Mouse (Mus musculus): ENCODE measurements at regions not wholly inside any gene's neighbourhood (a gene's known extent, or its start where the extent isn't known, plus 50 kb on each side); places are given as distances from the start of the nearest gene placed in this dataset.

DNA sequence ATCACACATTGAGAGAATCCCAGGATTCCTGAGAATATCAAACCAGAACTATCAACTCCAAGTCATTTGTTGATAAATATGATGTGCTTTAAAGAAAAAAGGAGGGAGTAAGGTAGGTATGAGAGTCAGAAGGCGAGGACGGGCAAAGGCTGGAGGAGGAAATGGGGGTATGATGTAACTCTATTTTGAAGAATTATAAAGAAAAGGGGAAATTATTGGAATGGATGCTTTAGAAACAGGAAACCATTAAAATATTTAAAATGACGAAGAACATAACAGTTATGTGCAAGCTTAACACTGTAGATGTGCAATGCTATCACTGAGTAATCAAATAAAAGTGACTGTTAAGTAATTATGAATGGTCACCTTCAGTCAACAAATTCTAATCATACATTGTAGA lies 257.4 kb upstream of the Arid1b start:
- Histone ChIP-seq H3K79me2 (ENCODE audit: control insufficient read depth, insufficient read depth) (no peaks in the 10 kb centered on the region), H3K36me3 (ENCODE audit: control insufficient read depth, insufficient read depth) (no peaks in the 10 kb centered on the region), H3K27me3 (ENCODE audit: control insufficient read depth, insufficient read depth, insufficient read length) (no peaks in the 10 kb centered on the region), H3ac (ENCODE audit: control insufficient read depth, insufficient read length) (no peak overlapping the region), H3K4me2 (ENCODE audit: low read depth) (no peak overlapping the region), H3K4me3 (no peak overlapping the region)
- TF ChIP-seq TCF3 (IDR thresholded peaks at IDR 0.05; ENCODE audit: insufficient read length, low read depth) = no peak
- no peak for TF ChIP-seq CEBPB (IDR thresholded peaks at IDR 0.05; ENCODE audit: insufficient read depth, poor library complexity, severe bottlenecking)
- no peak for TF ChIP-seq MYOG (IDR thresholded peaks at IDR 0.05; ENCODE audit: control insufficient read depth in 1 of 3, insufficient read depth in 1 of 3, insufficient read length in 2 of 3, low read depth in 2 of 3)
- no peak for TF ChIP-seq SRF (IDR thresholded peaks at IDR 0.05; ENCODE audit: control insufficient read depth, insufficient read length, low read depth)
- no peak for TF ChIP-seq POLR2A (IDR thresholded peaks at IDR 0.05; ENCODE audit: insufficient read length, low read depth)
- no peak for TF ChIP-seq POLR2AphosphoS2 (IDR thresholded peaks at IDR 0.05; ENCODE audit: insufficient read length, low read depth)
- TF ChIP-seq TCF12 (IDR thresholded peaks at IDR 0.05; ENCODE audit: insufficient read depth, poor library complexity, severe bottlenecking) = no peak
- no peak for TF ChIP-seq USF1 (IDR thresholded peaks at IDR 0.05; ENCODE audit: low read depth)
- TF ChIP-seq MYOD1 (IDR thresholded peaks at IDR 0.05; ENCODE audit: control insufficient read depth in 1 of 3, insufficient read length in 2 of 3, low read depth in 2 of 3) = no peak
- TF ChIP-seq E2F4 (IDR thresholded peaks at IDR 0.05; ENCODE audit: insufficient read depth) = no peak
- TF ChIP-seq REST (IDR thresholded peaks at IDR 0.05; ENCODE audit: insufficient read depth, insufficient read length) = no peak
- no peak for TF ChIP-seq MAX (IDR thresholded peaks at IDR 0.05; ENCODE audit: low read depth)

DNA sequence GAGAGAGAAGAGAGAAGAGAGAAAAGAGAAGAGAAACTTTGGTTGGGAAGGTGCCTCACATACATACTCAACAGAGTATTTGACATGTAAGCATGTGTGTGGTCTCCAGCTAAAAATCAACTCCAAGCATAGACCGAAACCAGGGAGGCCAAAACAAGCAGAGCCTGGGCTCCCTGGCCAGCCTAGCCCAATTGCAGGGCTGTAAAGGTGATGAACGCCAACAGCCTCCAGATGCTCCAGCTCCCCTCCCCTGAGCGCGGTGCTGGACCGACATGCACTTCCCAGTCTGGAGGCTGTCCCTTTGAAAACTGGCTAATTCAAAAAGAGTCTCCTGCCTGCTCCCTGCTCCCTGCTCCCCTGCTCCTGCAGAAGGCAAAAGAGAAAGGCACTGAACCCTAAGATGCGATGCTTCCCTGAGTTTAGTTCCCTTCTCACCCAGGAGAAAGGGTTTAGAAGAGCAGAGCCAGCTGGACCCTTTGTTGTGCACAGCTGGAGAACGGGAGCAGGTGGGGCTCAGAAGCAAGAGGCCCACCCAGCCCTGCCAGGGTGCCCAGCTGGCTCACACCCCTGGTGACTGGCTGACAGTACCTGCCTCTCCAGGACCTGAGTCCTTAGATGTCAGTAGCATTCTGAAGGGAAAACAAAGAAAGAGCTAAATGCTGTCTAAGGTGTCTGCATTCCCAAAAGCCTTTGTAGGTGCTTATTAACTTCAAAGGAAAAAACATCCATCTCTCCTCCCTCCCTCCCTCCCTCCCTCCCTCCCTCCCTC lies 255.2 kb upstream of the Arid1b start:
- Histone ChIP-seq H3K79me2 (ENCODE audit: control insufficient read depth, insufficient read depth) (no peaks in the 10 kb centered on the region), H3K36me3 (ENCODE audit: control insufficient read depth, insufficient read depth) (no peaks in the 10 kb centered on the region), H3K4me2 (ENCODE audit: low read depth) (no peak overlapping the region), H3K27me3 (ENCODE audit: control insufficient read depth, insufficient read depth, insufficient read length) (no peaks in the 10 kb centered on the region), H3ac (ENCODE audit: control insufficient read depth, insufficient read length) (no peak overlapping the region), H3K4me3 (no peak overlapping the region)
- no peak for TF ChIP-seq TCF3 (IDR thresholded peaks at IDR 0.05; ENCODE audit: insufficient read length, low read depth)
- no peak for TF ChIP-seq MYOD1 (IDR thresholded peaks at IDR 0.05; ENCODE audit: control insufficient read depth in 1 of 3, insufficient read length in 2 of 3, low read depth in 2 of 3)
- TF ChIP-seq E2F4 (IDR thresholded peaks at IDR 0.05; ENCODE audit: insufficient read depth) = no peak

DNA sequence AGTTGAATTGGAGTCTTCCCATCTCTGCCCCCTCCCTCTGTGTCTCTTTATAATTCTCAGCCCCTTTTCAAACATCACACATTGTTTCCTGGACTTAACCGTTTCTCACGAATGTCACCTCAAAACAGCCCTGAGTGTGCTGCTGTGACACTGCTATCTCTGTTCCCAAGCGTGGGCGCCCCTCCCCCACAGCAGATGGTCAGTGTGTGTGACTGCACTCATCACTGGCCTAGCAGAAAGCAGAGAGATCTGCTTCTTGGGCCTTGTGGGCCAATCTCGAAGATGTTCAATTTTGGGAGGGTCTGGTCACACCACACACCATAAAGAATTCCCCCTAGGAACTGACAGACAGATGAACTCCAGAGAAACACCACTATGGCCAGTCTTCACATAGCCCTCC lies 253.3 kb upstream of the Arid1b start:
- Histone ChIP-seq H3K79me2 (ENCODE audit: control insufficient read depth, insufficient read depth) (no peaks in the 10 kb centered on the region), H3K4me2 (ENCODE audit: low read depth) (no peak overlapping the region), H3K4me3 (no peak overlapping the region), H3ac (ENCODE audit: control insufficient read depth, insufficient read length) (no peak overlapping the region), H3K36me3 (ENCODE audit: control insufficient read depth, insufficient read depth) (no peaks in the 10 kb centered on the region), H3K27me3 (ENCODE audit: control insufficient read depth, insufficient read depth, insufficient read length) (no peaks in the 10 kb centered on the region)
- TF ChIP-seq MYOG (IDR thresholded peaks at IDR 0.05; ENCODE audit: control insufficient read depth in 1 of 3, insufficient read depth in 1 of 3, insufficient read length in 2 of 3, low read depth in 2 of 3) (peak in 1 of 3 experiments; percentile 34), CEBPB (IDR thresholded peaks at IDR 0.05; ENCODE audit: insufficient read depth, poor library complexity, severe bottlenecking) (no peak), MYOD1 (IDR thresholded peaks at IDR 0.05; ENCODE audit: control insufficient read depth in 1 of 3, insufficient read length in 2 of 3, low read depth in 2 of 3) (no peak), SRF (IDR thresholded peaks at IDR 0.05; ENCODE audit: control insufficient read depth, insufficient read length, low read depth) (no peak), POLR2A (IDR thresholded peaks at IDR 0.05; ENCODE audit: insufficient read length, low read depth) (no peak), E2F4 (IDR thresholded peaks at IDR 0.05; ENCODE audit: insufficient read depth) (no peak), TCF12 (IDR thresholded peaks at IDR 0.05; ENCODE audit: insufficient read depth, poor library complexity, severe bottlenecking) (no peak)

DNA sequence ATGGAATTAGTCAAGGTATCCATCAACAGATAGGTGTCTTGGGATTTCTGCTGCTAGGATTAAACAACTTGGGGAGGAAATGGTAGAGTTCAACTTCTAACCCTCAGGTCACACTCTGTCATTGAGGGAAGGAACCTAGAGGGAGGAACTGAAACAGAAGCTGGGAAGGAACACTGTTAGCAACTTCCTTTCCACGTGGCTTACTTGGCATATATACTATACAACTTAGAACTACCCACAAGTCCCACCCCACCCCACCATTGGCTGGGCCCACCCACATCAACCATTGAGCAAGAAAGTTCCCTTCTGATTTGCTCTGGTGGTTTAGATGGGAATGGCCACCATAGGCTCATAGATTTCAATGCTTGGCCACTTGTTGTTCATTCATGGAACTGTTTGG lies 251.8 kb upstream of the Arid1b start:
- TF ChIP-seq SRF (IDR thresholded peaks at IDR 0.05; ENCODE audit: control insufficient read depth, insufficient read length, low read depth) = no peak
- no peak for TF ChIP-seq TCF3 (IDR thresholded peaks at IDR 0.05; ENCODE audit: insufficient read length, low read depth)
- no peak for TF ChIP-seq E2F4 (IDR thresholded peaks at IDR 0.05; ENCODE audit: insufficient read depth)
- no peak for TF ChIP-seq MAX (IDR thresholded peaks at IDR 0.05; ENCODE audit: low read depth)
- no peak for TF ChIP-seq MYOD1 (IDR thresholded peaks at IDR 0.05; ENCODE audit: control insufficient read depth in 1 of 3, insufficient read length in 2 of 3, low read depth in 2 of 3)
- TF ChIP-seq POLR2A (IDR thresholded peaks at IDR 0.05; ENCODE audit: insufficient read length, low read depth) = no peak
- no peak for TF ChIP-seq POLR2AphosphoS2 (IDR thresholded peaks at IDR 0.05; ENCODE audit: insufficient read length, low read depth)
- TF ChIP-seq REST (IDR thresholded peaks at IDR 0.05; ENCODE audit: insufficient read depth, insufficient read length) = no peak
- no peak for TF ChIP-seq USF1 (IDR thresholded peaks at IDR 0.05; ENCODE audit: low read depth)
- no peak for TF ChIP-seq CEBPB (IDR thresholded peaks at IDR 0.05; ENCODE audit: insufficient read depth, poor library complexity, severe bottlenecking)
- TF ChIP-seq TCF12 (IDR thresholded peaks at IDR 0.05; ENCODE audit: insufficient read depth, poor library complexity, severe bottlenecking) = no peak
- TF ChIP-seq MYOG (IDR thresholded peaks at IDR 0.05; ENCODE audit: control insufficient read depth in 1 of 3, insufficient read depth in 1 of 3, insufficient read length in 2 of 3, low read depth in 2 of 3) = no peak
- no peak overlapping the region for H3K4me2 ChIP-seq (ENCODE audit: low read depth)
- no peaks in the 10 kb centered on the region for H3K36me3 ChIP-seq (ENCODE audit: control insufficient read depth, insufficient read depth)
- H3K79me2 ChIP-seq (ENCODE audit: control insufficient read depth, insufficient read depth) = no peaks in the 10 kb centered on the region
- H3K4me3 ChIP-seq = no peak overlapping the region
- no peaks in the 10 kb centered on the region for H3K27me3 ChIP-seq (ENCODE audit: control insufficient read depth, insufficient read depth, insufficient read length)
- H3ac ChIP-seq (ENCODE audit: control insufficient read depth, insufficient read length) = no peak overlapping the region

DNA sequence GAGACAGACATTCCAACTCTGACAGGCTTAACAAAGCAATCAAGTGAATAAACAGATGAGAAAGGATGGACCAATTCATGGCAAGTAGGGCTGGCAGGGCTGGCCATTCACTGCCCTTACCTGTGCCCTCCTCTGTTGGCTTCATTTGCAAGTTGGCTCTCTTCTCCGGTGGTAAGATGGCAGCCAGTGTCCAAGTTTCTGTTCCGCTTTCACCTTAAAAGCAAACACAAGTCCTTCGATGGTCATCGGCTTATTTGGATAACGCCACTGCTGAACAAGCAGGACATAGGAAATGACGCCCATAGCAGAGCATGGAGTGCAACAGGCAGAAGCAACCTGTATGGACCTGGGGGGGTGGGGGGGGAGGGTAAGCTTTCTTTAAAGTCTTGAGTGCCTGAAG lies 231.2 kb upstream of the Arid1b start:
- no peak overlapping the region for H3K4me2 ChIP-seq (ENCODE audit: low read depth)
- no peaks in the 10 kb centered on the region for H3K36me3 ChIP-seq (ENCODE audit: control insufficient read depth, insufficient read depth)
- no peak overlapping the region for H3K4me3 ChIP-seq
- H3K27me3 ChIP-seq (ENCODE audit: control insufficient read depth, insufficient read depth, insufficient read length) = no peaks in the 10 kb centered on the region
- H3K79me2 ChIP-seq (ENCODE audit: control insufficient read depth, insufficient read depth) = no peaks in the 10 kb centered on the region
- no peak for TF ChIP-seq MYOG (IDR thresholded peaks at IDR 0.05; ENCODE audit: control insufficient read depth in 1 of 3, insufficient read depth in 1 of 3, insufficient read length in 2 of 3, low read depth in 2 of 3)
- no peak for TF ChIP-seq REST (IDR thresholded peaks at IDR 0.05; ENCODE audit: insufficient read depth, insufficient read length)
- TF ChIP-seq POLR2A (IDR thresholded peaks at IDR 0.05; ENCODE audit: insufficient read length, low read depth) = no peak
- TF ChIP-seq POLR2AphosphoS2 (IDR thresholded peaks at IDR 0.05; ENCODE audit: insufficient read length, low read depth) = no peak
- no peak for TF ChIP-seq SRF (IDR thresholded peaks at IDR 0.05; ENCODE audit: control insufficient read depth, insufficient read length, low read depth)
- TF ChIP-seq CEBPB (IDR thresholded peaks at IDR 0.05; ENCODE audit: insufficient read depth, poor library complexity, severe bottlenecking) = no peak
- no peak for TF ChIP-seq E2F4 (IDR thresholded peaks at IDR 0.05; ENCODE audit: insufficient read depth)
- no peak for TF ChIP-seq MAX (IDR thresholded peaks at IDR 0.05; ENCODE audit: low read depth)
- no peak for TF ChIP-seq TCF12 (IDR thresholded peaks at IDR 0.05; ENCODE audit: insufficient read depth, poor library complexity, severe bottlenecking)
- TF ChIP-seq TCF3 (IDR thresholded peaks at IDR 0.05; ENCODE audit: insufficient read length, low read depth) = no peak
- TF ChIP-seq USF1 (IDR thresholded peaks at IDR 0.05; ENCODE audit: low read depth) = no peak
- no peak for TF ChIP-seq MYOD1 (IDR thresholded peaks at IDR 0.05; ENCODE audit: control insufficient read depth in 1 of 3, insufficient read length in 2 of 3, low read depth in 2 of 3)
- H3ac ChIP-seq (ENCODE audit: control insufficient read depth, insufficient read length) = no peak overlapping the region
